Mouse (Mus musculus) kidney, adult 2 months (tissue): Measurements from ENCODE around the gene Tgfb1.

Source experiments
- CTCF ChIP-seq: fragments of 200-500 bp; conservative IDR thresholded peaks from 2 replicates; pipeline ENCODE4 v1.5.1; 2011; ENCODE audit warnings: low read depth, mild to moderate bottlenecking, control low read depth, low read length, moderate library complexity, mixed read lengths; ENCODE audit not compliant: insufficient read depth, insufficient read length
- POLR2A ChIP-seq: fragments of 200-500 bp; IDR thresholded peaks from one replicate; pipeline ENCODE4 v1.6.1; 2011; ENCODE audit warnings: low read depth, low read length, control low read depth

- no peak for TF ChIP-seq CTCF
- no peak for TF ChIP-seq POLR2A
Observed at GRCm38 (mm10) chr7:25644136-25644535, 42.7 kb upstream of the Tgfb1 start.
